Mouse (Mus musculus) liver, embryonic 14.5 days (tissue): ENCODE data around the gene Prkab1.

Experiments used
- CTCF ChIP-seq: IDR thresholded peaks from 2 replicates; pipeline ENCODE4 v1.5.1; 2016; ENCODE audit warnings: antibody characterized with exemption, low read depth, control low read depth
- EP300 ChIP-seq: IDR thresholded peaks from 2 replicates; pipeline ENCODE4 v1.6.1; 2016; ENCODE audit warnings: antibody characterized with exemption, low read depth

- TF ChIP-seq CTCF (no peak), EP300 (no peak)
Measured at GRCm38 (mm10) chr5:116036465-116036864, 12.2 kb upstream of the Prkab1 start.
